8 mouse cellular contexts compared by ENCODE assay signal in genomic region chr8:111062072-111062757, GRCm38 (mm10). TPM values are rescaled to one million over a fixed set of nuclear protein-coding genes. Genes with fewer than 3 reads are reported as not detected.
DNase-seq lines count a peak whose midpoint lies in the region; ATAC-seq lines count a peak whose summit lies in the region.

No protein-coding gene starts in this region.

- peaks cover 7% of the 10 kb centered on the region; the same call in 1 of the 2 replicates for H3K36me3 ChIP-seq in intestine, embryonic 14.5 days (ENCODE audit: control insufficient read depth, insufficient read depth, low read length)

- 0 out of 2 replicates have a peak, but pooled peaks cover 3% of the 10 kb centered on the region for H3K27me3 ChIP-seq in intestine, embryonic 14.5 days (replicated peaks; ENCODE audit: control insufficient read depth, insufficient read depth, low read length)

- H3K27ac ChIP-seq in intestine, embryonic 14.5 days (ENCODE audit: low read depth) = peak overlapping the region; percentile 47; the same call in 1 of the 2 replicates

- no peaks in the 10 kb centered on the region for H3K9me3 ChIP-seq in intestine, embryonic 14.5 days (ENCODE audit: control insufficient read depth, low read length)

- peak overlapping the region; percentile 70 for H3K4me2 ChIP-seq in intestine, embryonic 14.5 days (ENCODE audit: low read length)

- peak overlapping the region; percentile 55 for H3K9ac ChIP-seq in intestine, embryonic 14.5 days (ENCODE audit: low read length)

- WGBS in intestine, embryonic 14.5 days = 0% methylated on average over 27 of the region's 27 CpGs

- H3K4me1 ChIP-seq in intestine, embryonic 14.5 days (replicated peaks; ENCODE audit: control insufficient read depth, insufficient read depth, low read length) = peaks cover 18% of the 10 kb centered on the region

- H3K4me3 ChIP-seq in intestine, embryonic 14.5 days (ENCODE audit: low read depth, low read length) = peak overlapping the region; percentile 72

- peak; percentile 91 for ATAC-seq in intestine, embryonic 14.5 days (replicated peaks; ENCODE audit: low FRiP score, low TSS enrichment, low read depth)
- peak; percentile 64 for ATAC-seq in megakaryocyte-erythroid progenitor cell, adult 5-6 weeks (replicated peaks; ENCODE audit: low FRiP score, low TSS enrichment, poor library complexity, severe bottlenecking)

- intact Hi-C loops in left cerebral cortex, postnatal 14 days (cut with DNase I) = loop anchor here (2.0 kb wide), 1 partner anchor 29 kb away; no protein-coding TSS in a partner anchor

- peak; percentile 88 for DNase-seq in adrenal gland, adult 2 months
- peak; percentile 89 for DNase-seq in embryo, embryonic 11 days
- DNase-seq in gastrocnemius, postnatal 25 days = peak; percentile 73
- peak; percentile 100 for DNase-seq in intestine, embryonic 14.5 days (ENCODE audit: low spot score)
- peak; percentile 92 to 97 for DNase-seq in left cerebral cortex, postnatal 14 days (ENCODE audit: low spot score in 2 of 2)
- peak; percentile 87 for DNase-seq in right cerebral cortex, postnatal 14 days
- DNase-seq in urinary bladder, postnatal 25 days (ENCODE audit: low spot score) = peak; percentile 80

RNA-seq across cellular contexts. Expression of gene Exosc6, which starts 6.1 kb away (rescaled TPM):
- not detected for total RNA-seq in adrenal gland, adult 2 months (2021)
- polyA plus RNA-seq in adrenal gland, adult 2 months (2012; rRNA removed) = 43.3 and 51.4 TPM in 2 replicates
- not detected for total RNA-seq in gastrocnemius, postnatal 25 days (2021)
- 27.7 and 34.5 TPM in 2 replicates for polyA plus RNA-seq in intestine, embryonic 14.5 days (2014; fragmentation: Nextera tagmentation; extraction: Ambion mirVana)
- not detected for total RNA-seq in left cerebral cortex, postnatal 14 days (2021)
- total RNA-seq in megakaryocyte-erythroid progenitor cell, adult 5-6 weeks (2014; fragmentation: Nextera tagmentation) = 7.6 and 11.2 TPM in 2 replicates
- 24.2 and 30.5 TPM in 2 replicates for total RNA-seq in megakaryocyte-erythroid progenitor cell, adult 5-6 weeks (2017)

RNA-seq across cellular contexts. Expression of gene Aars, which starts 29.3 kb away (rescaled TPM):
- 100 to 1,000 TPM; 112 to 155 TPM for total RNA-seq in adrenal gland, adult 2 months (2021)
- 31.8 and 37.4 TPM in 2 replicates for polyA plus RNA-seq in adrenal gland, adult 2 months (2012; rRNA removed)
- 10 to 100 TPM; 38.8 to 47.1 TPM for total RNA-seq in gastrocnemius, postnatal 25 days (2021)
- 52.7 and 55.5 TPM in 2 replicates for polyA plus RNA-seq in intestine, embryonic 14.5 days (2014; fragmentation: Nextera tagmentation; extraction: Ambion mirVana)
- 10 to 100 TPM; 94.1 to 98.8 TPM for total RNA-seq in left cerebral cortex, postnatal 14 days (2021)
- 49.3 and 51.4 TPM in 2 replicates for total RNA-seq in megakaryocyte-erythroid progenitor cell, adult 5-6 weeks (2014; fragmentation: Nextera tagmentation)
- 55.4 and 73.2 TPM in 2 replicates for total RNA-seq in megakaryocyte-erythroid progenitor cell, adult 5-6 weeks (2017)

RNA-seq across cellular contexts. Expression of gene Clec18a, which starts 30.0 kb away (rescaled TPM):
- under 1 TPM in 1 of 2 experiments, not detected in 1; 0.14 TPM for total RNA-seq in adrenal gland, adult 2 months (2021)
- polyA plus RNA-seq in adrenal gland, adult 2 months (2012; rRNA removed) = 0.04 and 0.11 TPM in 2 replicates
- total RNA-seq in gastrocnemius, postnatal 25 days (2021) = under 1 TPM; 0.64 to 0.88 TPM
- not detected in 2 replicates for polyA plus RNA-seq in intestine, embryonic 14.5 days (2014; fragmentation: Nextera tagmentation; extraction: Ambion mirVana)
- total RNA-seq in left cerebral cortex, postnatal 14 days (2021) = 1 to 10 TPM in 1 of 2 experiments, under 1 TPM in 1; 0.75 to 1.2 TPM
- not detected in 2 replicates for total RNA-seq in megakaryocyte-erythroid progenitor cell, adult 5-6 weeks (2014; fragmentation: Nextera tagmentation)
- not detected in 2 replicates for total RNA-seq in megakaryocyte-erythroid progenitor cell, adult 5-6 weeks (2017)

RNA-seq across cellular contexts. Expression of gene Ddx19b, which starts 30.7 kb away (rescaled TPM):
- total RNA-seq in adrenal gland, adult 2 months (2021) = 10 to 100 TPM in 1 of 2 experiments, 1 to 10 TPM in 1; 8.1 to 11.1 TPM
- polyA plus RNA-seq in adrenal gland, adult 2 months (2012; rRNA removed) = 0.96 and 1.3 TPM in 2 replicates
- 10 to 100 TPM; 11.4 to 11.5 TPM for total RNA-seq in gastrocnemius, postnatal 25 days (2021)
- polyA plus RNA-seq in intestine, embryonic 14.5 days (2014; fragmentation: Nextera tagmentation; extraction: Ambion mirVana) = 7.0 and 7.3 TPM in 2 replicates
- total RNA-seq in left cerebral cortex, postnatal 14 days (2021) = 10 to 100 TPM; 28.9 to 29.0 TPM
- total RNA-seq in megakaryocyte-erythroid progenitor cell, adult 5-6 weeks (2014; fragmentation: Nextera tagmentation) = 7.0 and 8.3 TPM in 2 replicates
- total RNA-seq in megakaryocyte-erythroid progenitor cell, adult 5-6 weeks (2017) = 10.9 and 15.5 TPM in 2 replicates

RNA-seq across cellular contexts. Expression of gene Pdpr, which starts 32.2 kb away (rescaled TPM):
- total RNA-seq in adrenal gland, adult 2 months (2021) = 10 to 100 TPM; 34.7 to 37.1 TPM
- 17.4 and 19.1 TPM in 2 replicates for polyA plus RNA-seq in adrenal gland, adult 2 months (2012; rRNA removed)
- total RNA-seq in gastrocnemius, postnatal 25 days (2021) = 10 to 100 TPM; 89.9 to 97.1 TPM
- polyA plus RNA-seq in intestine, embryonic 14.5 days (2014; fragmentation: Nextera tagmentation; extraction: Ambion mirVana) = 6.3 and 7.1 TPM in 2 replicates
- 10 to 100 TPM; 31.6 to 32.1 TPM for total RNA-seq in left cerebral cortex, postnatal 14 days (2021)
- 11.4 and 12.2 TPM in 2 replicates for total RNA-seq in megakaryocyte-erythroid progenitor cell, adult 5-6 weeks (2014; fragmentation: Nextera tagmentation)
- 13.9 and 18.6 TPM in 2 replicates for total RNA-seq in megakaryocyte-erythroid progenitor cell, adult 5-6 weeks (2017)

Comparison
In these comparisons a context has a peak if more than half of its experiments do, and no peak if none do; other contexts are left out.
1. Peak in every context shown above with its lines: DNase-seq, ATAC-seq, H3K4me3 ChIP-seq and H3K27ac ChIP-seq.
2. RNA of gene Exosc6, which starts 6.1 kb away (total RNA-seq): 7.6 to 30.5 TPM in megakaryocyte-erythroid progenitor cell, adult 5-6 weeks; not detected in adrenal gland, adult 2 months, not detected in gastrocnemius, postnatal 25 days and not detected in left cerebral cortex, postnatal 14 days; every median in the first group is over 4 times any median in the second.